Mouse (Mus musculus): ENCODE results near the gene Gm12695. TPM values are rescaled to one million over a fixed set of nuclear protein-coding genes. Genes with fewer than 3 reads are reported as not detected.
A peak's percentile ranks its signal among the peaks of the same experiment; 100 is the strongest.

Gm12695 gene
- not detected in 2 replicates for polyA plus RNA-seq (2014; fragmentation: Nextera tagmentation; extraction: Ambion mirVana)

- no peak for ATAC-seq (ENCODE audit: insufficient read depth)
- no peaks in the 10 kb centered on the region for H3K36me3 ChIP-seq (ENCODE audit: insufficient read depth)
- WGBS, result 83% methylated on average over 3 of the region's 3 CpGs
- TF ChIP-seq CTCF (IDR thresholded peaks at IDR 0.05; ENCODE audit: low read depth), result no peak
- H3K4me1 ChIP-seq (ENCODE audit: insufficient read depth), result no peaks in the 10 kb centered on the region
- H3K27me3 ChIP-seq (ENCODE audit: insufficient read depth, low read length), result no peaks in the 10 kb centered on the region
- H3K9ac ChIP-seq, result no peak within 1 kb of the TSS
- no peak for DNase-seq
- H3K27ac ChIP-seq (ENCODE audit: low read depth), result no peak within 1 kb of the TSS
- H3K4me3 ChIP-seq (ENCODE audit: low read depth, low read length), result no peak within 1 kb of the TSS
- H3K9me3 ChIP-seq (ENCODE audit: low read depth, low read length), result no peaks in the 10 kb centered on the region
- H3K4me2 ChIP-seq, result no peak within 1 kb of the TSS
Observed at GRCm38 (mm10) chr4:96785086-96785485, at the start of gene Gm12695. TSS of gene Gm12695 (minus strand) at chr4:96785186.

- Histone ChIP-seq H3K9ac (no peak overlapping the region), H3K27me3 (ENCODE audit: insufficient read depth, low read length) (no peaks in the 10 kb centered on the region), H3K4me3 (ENCODE audit: low read depth, low read length) (no peak overlapping the region), H3K9me3 (ENCODE audit: low read depth, low read length) (no peaks in the 10 kb centered on the region), H3K4me1 (ENCODE audit: insufficient read depth) (no peaks in the 10 kb centered on the region), H3K36me3 (ENCODE audit: insufficient read depth) (no peaks in the 10 kb centered on the region), H3K4me2 (no peak overlapping the region), H3K27ac (ENCODE audit: low read depth) (no peak overlapping the region)
- TF ChIP-seq CTCF (IDR thresholded peaks at IDR 0.05; ENCODE audit: low read depth), result no peak
- WGBS, result 80% methylated on average over 4 of the region's 4 CpGs
- ATAC-seq (ENCODE audit: insufficient read depth) (no peak), DNase-seq (no peak)
Observed at GRCm38 (mm10) chr4:96825540-96826045, 40.6 kb upstream of the Gm12695 start.

- no peaks in the 10 kb centered on the region for H3K36me3 ChIP-seq (ENCODE audit: insufficient read depth)
- no peak overlapping the region for H3K4me2 ChIP-seq
- ATAC-seq (ENCODE audit: insufficient read depth) (peak; percentile 92), DNase-seq (peak; percentile 84)
- H3K27me3 ChIP-seq (ENCODE audit: insufficient read depth, low read length), result no peaks in the 10 kb centered on the region
- no peak overlapping the region for H3K9ac ChIP-seq
- no peaks in the 10 kb centered on the region for H3K9me3 ChIP-seq (ENCODE audit: low read depth, low read length)
- WGBS, result 31% methylated on average over 6 of the region's 6 CpGs
- 0 out of 2 replicates have a peak, but pooled peaks cover 6% of the 10 kb centered on the region for H3K4me1 ChIP-seq (ENCODE audit: insufficient read depth)
- TF ChIP-seq CTCF (IDR thresholded peaks at IDR 0.05; ENCODE audit: low read depth), result no peak
- peak overlapping the region; percentile 44; the same call in 1 of the 2 replicates for H3K27ac ChIP-seq (ENCODE audit: low read depth)
- H3K4me3 ChIP-seq (ENCODE audit: low read depth, low read length), result no peak overlapping the region
Observed at GRCm38 (mm10) chr4:96806824-96807808, 22.1 kb upstream of the Gm12695 start.

GRCm38 (mm10) chr4:96799380-96800157 lies 14.6 kb upstream of the Gm12695 start:
- H3K4me1 ChIP-seq (ENCODE audit: insufficient read depth), result no peaks in the 10 kb centered on the region
- H3K9ac ChIP-seq, result no peak overlapping the region
- H3K27ac ChIP-seq (ENCODE audit: low read depth), result no peak overlapping the region
- peak; percentile 68 for TF ChIP-seq CTCF (IDR thresholded peaks at IDR 0.05; ENCODE audit: low read depth)
- no peaks in the 10 kb centered on the region for H3K9me3 ChIP-seq (ENCODE audit: low read depth, low read length)
- DNase-seq (peak; percentile 83), ATAC-seq (ENCODE audit: insufficient read depth) (no peak)
- H3K4me3 ChIP-seq (ENCODE audit: low read depth, low read length), result no peak overlapping the region
- WGBS, result 31% methylated on average over 7 of the region's 7 CpGs
- no peak overlapping the region for H3K4me2 ChIP-seq
- no peaks in the 10 kb centered on the region for H3K36me3 ChIP-seq (ENCODE audit: insufficient read depth)
- no peaks in the 10 kb centered on the region for H3K27me3 ChIP-seq (ENCODE audit: insufficient read depth, low read length)

- Histone ChIP-seq H3K27me3 (ENCODE audit: insufficient read depth, low read length) (no peaks in the 10 kb centered on the region), H3K4me1 (ENCODE audit: insufficient read depth) (no peaks in the 10 kb centered on the region), H3K9ac (no peak overlapping the region), H3K4me2 (no peak overlapping the region), H3K27ac (ENCODE audit: low read depth) (no peak overlapping the region), H3K4me3 (ENCODE audit: low read depth, low read length) (no peak overlapping the region), H3K36me3 (ENCODE audit: insufficient read depth) (no peaks in the 10 kb centered on the region), H3K9me3 (ENCODE audit: low read depth, low read length) (no peaks in the 10 kb centered on the region)
- 30% methylated on average over 1 of the region's 1 CpGs for WGBS
- DNase-seq (peak; percentile 70), ATAC-seq (ENCODE audit: insufficient read depth) (peak; percentile 75)
- no peak for TF ChIP-seq CTCF (IDR thresholded peaks at IDR 0.05; ENCODE audit: low read depth)
Observed at GRCm38 (mm10) chr4:96797583-96797982, 12.6 kb upstream of the Gm12695 start.

- H3K9ac ChIP-seq, result no peak overlapping the region
- no peaks in the 10 kb centered on the region for H3K36me3 ChIP-seq (ENCODE audit: insufficient read depth)
- no peaks in the 10 kb centered on the region for H3K4me1 ChIP-seq (ENCODE audit: insufficient read depth)
- H3K27me3 ChIP-seq (ENCODE audit: insufficient read depth, low read length), result no peaks in the 10 kb centered on the region
- H3K4me3 ChIP-seq (ENCODE audit: low read depth, low read length), result no peak overlapping the region
- no peaks in the 10 kb centered on the region for H3K9me3 ChIP-seq (ENCODE audit: low read depth, low read length)
- ATAC-seq (ENCODE audit: insufficient read depth) (no peak), DNase-seq (no peak)
- TF ChIP-seq CTCF (IDR thresholded peaks at IDR 0.05; ENCODE audit: low read depth), result no peak
- no peak overlapping the region for H3K27ac ChIP-seq (ENCODE audit: low read depth)
- no peak overlapping the region for H3K4me2 ChIP-seq
Observed at GRCm38 (mm10) chr4:96791301-96791700, 6.3 kb upstream of the Gm12695 start.
